Mouse (Mus musculus) ZHBTc4 (cell line): ENCODE measurements at regions not wholly inside any gene's neighbourhood (a gene's known extent, or its start where the extent isn't known, plus 50 kb on each side); places are given as distances from the start of the nearest gene placed in this dataset.

Experiments
- DNase-seq: peaks from one replicate; pipeline ENCODE4 v3.0.0-alpha.2; 2011; ENCODE audit warnings: low read depth, low spot score

GRCm38 (mm10) chr1:137571190-137571904, 604.2 kb downstream of the Ptprc start:
- no peak for DNase-seq

- no peak for DNase-seq
Observed at GRCm38 (mm10) chr1:137567526-137567925, 607.3 kb upstream of the Nr5a2 start.

- DNase-seq: no peak
Observed at GRCm38 (mm10) chr1:137565573-137566048, 605.4 kb upstream of the Nr5a2 start.

GRCm38 (mm10) chr1:137561686-137562085, 601.4 kb upstream of the Nr5a2 start:
- DNase-seq: no peak

DNA sequence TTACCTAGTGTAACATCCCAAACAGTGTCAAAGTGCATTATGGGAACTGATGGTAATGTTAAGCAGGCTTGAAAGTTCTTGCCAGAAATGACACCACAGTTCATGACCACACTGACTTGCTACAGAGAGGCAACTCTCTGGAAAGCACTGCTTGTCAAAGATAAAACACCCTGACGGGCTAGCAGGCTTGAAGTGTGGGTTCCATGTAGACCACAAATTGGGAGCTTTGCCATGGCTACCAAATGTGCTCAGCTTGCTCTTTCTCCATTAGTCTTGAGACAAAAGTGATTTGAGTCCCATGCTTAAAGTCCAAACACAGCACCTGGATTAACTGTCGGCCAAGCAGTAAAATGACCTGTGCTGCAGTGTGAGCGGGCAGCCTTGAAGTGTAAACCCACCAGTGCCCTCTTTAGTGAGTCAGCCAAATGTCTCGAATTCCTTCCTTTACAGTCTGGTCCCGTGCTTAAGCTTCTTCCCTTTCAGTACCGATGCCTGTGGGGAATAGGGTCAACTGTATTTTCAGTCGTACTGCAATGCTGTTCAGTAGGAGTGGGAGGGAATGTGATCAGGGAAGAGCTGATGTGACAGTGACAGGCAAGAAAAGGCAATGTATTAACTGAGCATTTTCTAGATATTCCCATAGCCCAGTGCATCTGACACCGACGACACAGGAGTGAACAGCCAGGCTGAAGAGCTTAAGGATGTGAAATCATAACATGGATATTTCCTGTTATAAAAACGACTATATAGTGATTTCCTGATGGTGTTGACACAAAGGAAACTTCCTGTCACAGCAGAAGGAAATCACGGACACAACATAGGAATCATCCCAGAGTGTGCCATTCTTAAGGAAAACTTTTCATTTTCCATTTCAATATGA, 600.4 kb upstream of the Nr5a2 start:
- no peak for DNase-seq

DNA sequence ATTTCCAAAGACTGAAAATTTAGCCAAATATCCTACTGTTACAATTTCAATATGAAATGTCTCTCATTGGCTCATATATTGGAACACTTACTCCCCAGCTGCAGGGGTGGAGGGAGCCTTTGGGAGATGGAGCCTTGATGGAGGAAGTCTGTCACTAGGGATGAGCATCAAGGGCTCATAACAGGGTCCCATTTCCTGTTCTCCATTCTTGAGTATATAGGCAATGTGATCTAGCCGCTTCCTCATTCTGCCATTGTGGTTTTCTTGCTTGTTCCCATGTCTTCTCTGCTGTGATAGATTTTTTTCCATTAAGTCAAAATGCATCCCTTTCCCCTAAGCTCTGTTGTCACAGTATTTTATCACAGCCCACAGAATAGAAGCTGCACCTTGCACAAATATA, 589.4 kb upstream of the Nr5a2 start:
- DNase-seq: no peak

GRCm38 (mm10) chr1:137545666-137546065, 585.4 kb upstream of the Nr5a2 start:
- no peak for DNase-seq

DNA sequence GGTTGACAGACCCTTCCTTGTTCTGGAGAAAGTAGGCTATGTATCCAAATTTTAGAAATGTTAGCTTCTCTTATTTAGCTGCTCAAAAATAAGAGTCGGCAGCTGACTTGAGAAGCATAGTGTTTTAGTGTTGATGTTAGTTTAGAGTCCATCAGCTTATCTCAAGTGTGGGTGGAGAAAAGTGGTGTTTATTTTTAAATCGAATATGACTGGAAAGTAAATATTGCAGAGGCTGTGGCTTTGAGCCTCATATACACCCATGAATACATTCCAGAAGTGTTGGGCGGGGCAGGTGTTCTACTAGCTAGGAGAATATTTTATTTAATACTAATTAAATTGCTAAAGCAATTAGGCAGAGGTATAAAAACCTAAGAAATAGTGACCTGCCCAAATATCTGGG, 583.6 kb upstream of the Nr5a2 start:
- DNase-seq: no peak

- peak; percentile 25 for DNase-seq
Observed at GRCm38 (mm10) chr1:137541453-137541852, 581.2 kb upstream of the Nr5a2 start.

DNA sequence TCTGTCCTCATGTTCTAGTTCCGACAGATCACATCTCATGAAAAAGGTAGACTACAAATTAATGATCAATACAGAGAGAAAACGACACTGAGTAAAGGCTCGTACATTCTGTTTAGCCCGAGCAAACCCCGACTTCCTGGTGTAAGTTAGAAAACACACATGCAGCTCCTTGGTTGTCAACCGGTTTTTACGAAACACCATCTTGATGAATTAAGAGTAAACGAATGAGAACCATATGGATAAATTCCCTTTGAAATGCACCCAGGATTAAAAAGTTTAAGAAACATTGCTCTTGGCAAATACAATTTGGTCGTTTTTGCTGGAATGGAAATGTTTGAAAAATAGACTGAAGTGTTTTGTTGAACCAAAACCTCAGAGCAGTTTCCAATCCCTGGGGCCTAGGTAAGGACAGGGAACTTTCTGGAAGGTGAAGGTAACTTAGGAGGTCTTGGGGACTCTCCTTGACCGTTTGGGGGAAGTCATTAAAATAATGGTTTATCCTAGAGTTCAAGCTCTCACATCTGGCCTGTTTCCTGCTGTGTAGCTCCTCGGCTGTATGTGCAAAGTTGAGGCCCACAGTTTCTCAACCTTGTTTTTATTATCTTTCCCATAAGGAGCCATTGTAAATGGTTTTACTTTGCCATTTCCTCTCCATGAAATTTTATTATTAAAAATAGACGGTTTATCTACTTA, 579.3 kb upstream of the Nr5a2 start:
- DNase-seq: no peak

- no peak for DNase-seq
Observed at GRCm38 (mm10) chr1:137514750-137515149, 554.5 kb upstream of the Nr5a2 start.

DNA sequence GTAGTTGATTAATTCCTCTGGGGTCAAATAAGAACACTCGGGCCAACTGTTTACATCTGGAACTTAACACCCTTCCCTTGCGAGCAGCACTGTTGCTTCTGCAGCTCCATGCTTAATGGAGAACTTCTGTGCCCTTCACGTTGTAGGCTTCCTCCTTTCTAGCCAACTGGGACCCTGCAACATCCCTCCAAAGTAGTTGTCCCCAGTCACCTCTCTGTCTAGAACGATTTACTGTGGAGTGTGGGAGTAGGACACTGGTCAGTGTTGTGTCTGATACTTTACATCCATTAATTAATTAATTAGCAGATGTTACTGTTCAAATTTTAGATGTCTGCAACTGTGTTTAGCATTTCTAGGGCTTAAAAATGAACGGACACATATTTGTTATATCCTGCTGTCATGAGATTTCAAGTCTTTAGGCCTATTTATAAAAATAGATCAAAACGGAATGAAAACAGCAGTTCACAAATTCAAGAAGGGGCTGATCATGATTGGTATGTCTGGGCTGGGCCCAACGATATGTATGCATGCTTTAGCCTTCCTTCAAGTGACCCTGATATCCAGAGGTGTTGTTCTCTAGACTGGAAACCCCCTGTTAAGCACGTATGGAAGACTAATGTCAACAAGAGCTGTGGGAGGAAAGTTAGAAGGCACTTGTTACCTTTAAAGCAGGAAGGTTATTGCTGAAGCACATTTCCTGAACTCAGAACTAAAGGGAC, 543.6 kb upstream of the Nr5a2 start:
- DNase-seq: no peak

GRCm38 (mm10) chr1:137488226-137488625, 528.0 kb upstream of the Nr5a2 start:
- DNase-seq: no peak

DNA sequence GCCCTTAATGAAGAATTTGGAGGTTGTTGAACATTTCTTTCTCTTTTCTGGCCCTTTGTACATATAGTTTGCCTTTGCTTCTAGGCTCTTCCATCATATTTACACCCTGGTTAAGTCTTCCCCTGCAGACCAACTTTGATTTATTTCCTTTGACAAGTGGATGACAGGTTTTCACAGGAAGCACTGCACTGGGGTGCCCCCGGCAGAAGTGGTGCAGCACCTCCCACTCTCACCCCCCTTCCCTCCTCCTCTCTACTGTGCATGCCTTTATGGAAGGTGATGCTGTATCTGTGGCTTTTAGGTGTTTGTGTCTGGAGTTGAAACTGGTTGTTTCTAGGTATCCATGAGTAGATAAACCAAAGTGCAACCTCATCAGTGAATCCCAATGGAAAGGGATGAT, 518.2 kb upstream of the Nr5a2 start:
- no peak for DNase-seq

DNA sequence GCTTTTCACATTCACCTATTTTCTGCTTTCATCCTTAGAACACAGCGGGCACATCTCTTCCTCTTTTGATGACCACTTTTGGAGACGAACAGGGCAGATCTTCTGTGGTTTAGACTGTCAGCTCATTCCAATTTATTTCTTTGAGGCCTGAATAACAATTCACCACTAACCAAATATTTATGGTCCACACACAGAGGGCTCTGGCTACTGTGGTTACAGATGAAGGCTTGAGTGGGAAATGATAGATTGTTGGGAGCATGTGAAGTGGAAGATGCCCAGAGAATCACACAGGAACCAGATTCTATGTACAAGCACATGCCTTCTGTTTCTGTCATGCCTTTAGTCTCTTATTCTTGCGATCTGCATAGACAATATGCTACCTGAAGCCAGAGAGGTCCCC, 517.0 kb upstream of the Nr5a2 start:
- no peak for DNase-seq

DNA sequence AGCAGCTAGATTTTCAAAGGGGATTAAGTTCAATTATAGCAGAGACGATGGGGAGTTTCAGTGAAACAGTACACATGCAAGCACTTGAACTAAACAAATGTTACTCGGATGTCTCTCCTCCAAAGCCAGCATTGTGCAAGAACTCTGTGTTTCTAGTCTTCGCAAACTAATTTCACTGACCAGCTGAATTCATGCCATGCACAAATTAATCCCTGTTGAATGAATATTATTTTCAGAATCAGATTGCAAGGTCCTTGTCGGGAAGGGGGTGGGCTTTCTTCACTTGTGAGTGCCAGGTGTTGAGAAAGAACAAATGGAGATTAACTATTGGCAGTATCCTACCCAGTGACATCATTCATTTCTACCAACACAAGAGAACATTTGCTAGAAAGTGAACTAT, 514.6 kb upstream of the Nr5a2 start:
- no peak for DNase-seq

DNA sequence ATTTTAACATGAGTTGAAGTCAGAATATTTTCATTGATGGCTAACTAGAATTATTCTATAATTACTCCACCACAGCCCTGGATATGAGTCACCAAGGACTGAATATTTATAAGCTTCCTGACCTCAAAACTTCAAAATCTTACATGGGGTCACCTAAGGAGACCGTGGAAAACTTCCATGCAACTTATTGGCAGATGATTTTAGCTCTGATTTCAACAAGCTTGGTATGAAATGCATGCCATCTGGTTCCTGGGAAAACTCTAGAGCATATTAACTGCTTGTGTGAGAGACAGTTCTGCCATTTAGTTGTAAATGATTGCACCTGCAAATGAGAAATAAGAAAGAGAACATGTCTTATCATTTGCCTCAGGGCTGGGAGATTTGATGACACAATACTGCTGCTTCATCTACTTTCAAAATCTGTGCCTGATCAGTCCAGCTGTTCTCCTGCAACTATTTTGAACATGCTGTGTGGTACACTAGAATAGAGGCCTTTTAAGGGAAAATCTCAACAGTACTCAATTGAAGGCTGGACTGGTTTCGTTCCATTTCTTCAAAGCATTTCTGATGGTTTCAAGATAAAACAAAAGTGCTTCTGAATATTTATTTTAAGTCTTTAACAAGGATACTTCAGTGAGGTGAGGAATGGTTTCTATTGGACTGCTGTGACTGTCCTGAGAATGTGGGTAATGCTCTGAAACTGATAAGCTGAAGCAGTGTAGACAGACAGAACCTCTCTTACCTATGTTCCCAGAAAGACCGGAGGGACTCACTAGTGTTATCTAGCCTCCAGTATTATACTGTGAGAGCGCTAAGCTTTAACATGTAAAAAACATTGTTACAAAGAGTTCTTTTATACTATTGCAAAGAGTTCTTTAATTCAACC, 513.8 kb upstream of the Nr5a2 start:
- no peak for DNase-seq

DNA sequence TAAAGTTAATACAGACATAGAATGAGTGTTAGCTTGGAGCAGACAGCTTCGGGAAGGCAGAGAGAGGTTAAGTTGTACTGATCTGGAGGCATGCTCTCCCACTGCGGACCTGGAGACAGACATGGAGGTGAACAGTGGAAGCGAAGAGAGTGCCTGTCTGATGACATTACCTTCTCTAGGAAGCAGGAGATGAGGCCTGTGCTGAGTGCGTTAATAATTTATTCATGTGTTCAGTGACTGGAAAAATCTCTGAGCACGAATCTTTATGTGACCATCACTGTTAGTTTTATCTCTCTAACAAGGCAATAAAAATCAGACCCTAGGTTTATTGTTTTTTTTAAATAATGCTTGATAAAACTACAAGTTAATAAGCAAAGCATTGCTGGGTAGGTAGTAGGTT, 504.7 kb upstream of the Nr5a2 start:
- DNase-seq: no peak

DNA sequence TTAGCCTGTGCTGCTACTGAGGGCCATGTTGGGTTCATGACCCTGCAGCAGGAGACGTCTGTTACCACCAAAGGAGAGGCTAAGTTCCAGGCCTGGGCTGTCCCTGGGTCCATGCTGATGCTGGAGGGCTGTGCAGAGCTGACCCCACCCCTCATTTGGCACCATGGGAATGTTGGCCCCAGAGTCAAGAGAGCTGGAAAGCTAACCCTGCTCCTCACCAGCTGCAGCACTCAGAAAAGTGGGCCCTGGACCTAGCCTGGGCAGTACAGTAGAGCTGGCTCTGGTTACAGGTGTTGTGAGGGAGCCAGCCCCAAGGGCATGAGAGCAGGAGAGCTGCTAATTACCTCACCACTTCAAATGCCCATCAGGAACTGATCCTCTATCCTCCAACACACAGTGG, 500.9 kb upstream of the Nr5a2 start:
- DNase-seq: no peak

DNA sequence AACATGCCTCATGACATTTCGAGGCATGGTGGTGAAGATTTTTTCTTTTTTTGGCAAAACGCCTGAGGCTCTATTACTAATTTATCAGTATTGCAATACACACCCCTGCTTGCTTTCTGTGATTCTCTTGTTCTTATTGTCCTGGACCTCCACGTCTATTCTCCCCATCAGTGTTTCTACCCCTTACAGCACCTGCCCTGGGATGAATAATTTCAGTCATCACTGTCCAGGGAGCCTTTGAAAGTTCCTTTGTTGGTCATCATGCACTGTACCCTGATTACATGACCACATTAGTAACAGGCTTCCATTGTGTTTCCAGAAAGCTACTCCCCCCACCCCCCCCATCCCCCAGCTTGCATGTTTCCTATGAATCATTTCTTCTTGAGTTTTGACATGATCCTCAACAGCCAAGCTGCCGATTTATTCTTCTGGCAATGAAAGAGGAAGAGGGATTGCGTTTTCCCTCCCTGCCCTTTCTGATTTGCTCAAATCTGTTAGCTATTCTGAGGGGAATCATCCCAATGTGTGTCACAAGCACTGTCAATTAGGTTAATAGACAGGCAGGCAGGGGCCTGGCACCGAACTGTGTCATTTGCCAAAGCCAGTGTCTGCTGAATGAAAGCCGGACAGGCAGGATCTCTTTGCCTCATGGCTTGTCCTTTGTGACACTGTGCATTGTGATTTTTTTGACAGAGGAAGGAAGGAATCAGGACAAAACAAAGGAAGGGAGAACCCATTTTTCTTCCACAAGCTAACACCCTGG, 493.4 kb upstream of the Nr5a2 start:
- DNase-seq: no peak
